22 mouse cellular contexts compared by ENCODE assay signal in genomic region chr4:115850111-115850510, GRCm38 (mm10). TPM values are rescaled to one million over a fixed set of nuclear protein-coding genes. Genes with fewer than 3 reads are reported as not detected.
DNase-seq lines count a peak whose midpoint lies in the region; ATAC-seq and TF ChIP-seq lines count a peak whose summit lies in the region.
"Had no signal": no experiment of that assay in that cellular context is flagged by ENCODE, and none has a peak within 500 bp of the region (broad histone marks: within the 10 kb centered on the region; RNA-seq: fewer than 3 reads in every experiment).

No protein-coding gene starts in this region.

- no peak overlapping the region for H3K9ac ChIP-seq in heart, embryonic 13.5 days
- H3K9ac ChIP-seq in liver, embryonic 13.5 days = peak overlapping the region; percentile 65
- no peak overlapping the region for H3K9ac ChIP-seq in stomach, embryonic 14.5 days (replicated peaks; ENCODE audit: low read depth, low read length)
- no peak overlapping the region for H3K9ac ChIP-seq in forebrain, embryonic 16.5 days (replicated peaks; ENCODE audit: low read depth, low read length)
- H3K9ac ChIP-seq: forebrain, postnatal 0 days; lung, embryonic 14.5 days had no signal

- H3K27ac ChIP-seq in heart, embryonic 13.5 days (replicated peaks) = 0 out of 2 replicates have a peak overlapping the region, but pooled peaks have one; percentile 55
- peak overlapping the region; percentile 47; the same call in 1 of the 2 replicates for H3K27ac ChIP-seq in bone marrow, adult 2 months (ENCODE audit: control insufficient read depth, insufficient read depth, low read depth, low read length, poor library complexity)
- peak overlapping the region; percentile 97 for H3K27ac ChIP-seq in liver, embryonic 13.5 days
- 0 out of 2 replicates have a peak overlapping the region, but pooled peaks have one; percentile 21 for H3K27ac ChIP-seq in stomach, embryonic 14.5 days (ENCODE audit: low read length)
- no peak overlapping the region for H3K27ac ChIP-seq in forebrain, embryonic 16.5 days (ENCODE audit: low read length)
- H3K27ac ChIP-seq: gastrocnemius, adult 2 months had no signal

- peaks cover 43% of the 10 kb centered on the region for H3K36me3 ChIP-seq in heart, embryonic 13.5 days
- peaks cover 64% of the 10 kb centered on the region for H3K36me3 ChIP-seq in liver, embryonic 13.5 days
- H3K36me3 ChIP-seq in stomach, embryonic 14.5 days (ENCODE audit: control insufficient read depth, insufficient read depth, low read length) = peaks cover 12% of the 10 kb centered on the region
- no peaks in the 10 kb centered on the region for H3K36me3 ChIP-seq in forebrain, embryonic 16.5 days (ENCODE audit: control insufficient read depth, insufficient read depth)

- H3K27me3 ChIP-seq in heart, embryonic 13.5 days (replicated peaks) = no peaks in the 10 kb centered on the region
- H3K27me3 ChIP-seq in liver, embryonic 13.5 days = no peaks in the 10 kb centered on the region
- no peaks in the 10 kb centered on the region for H3K27me3 ChIP-seq in stomach, embryonic 14.5 days (ENCODE audit: control insufficient read depth, insufficient read depth, low read length)
- H3K27me3 ChIP-seq in forebrain, embryonic 16.5 days (replicated peaks; ENCODE audit: control insufficient read depth, insufficient read depth, low read length) = no peaks in the 10 kb centered on the region

- TF ChIP-seq CTCF in bone marrow, adult 2 months (IDR thresholded peaks at IDR 0.05; ENCODE audit: control insufficient read depth, insufficient read depth, low read length) = no peak

- no peaks in the 10 kb centered on the region for H3K9me3 ChIP-seq in heart, embryonic 13.5 days
- H3K9me3 ChIP-seq in liver, embryonic 13.5 days (replicated peaks) = no peaks in the 10 kb centered on the region
- H3K9me3 ChIP-seq in stomach, embryonic 14.5 days (ENCODE audit: control insufficient read depth, low read depth, low read length) = no peaks in the 10 kb centered on the region
- H3K9me3 ChIP-seq in forebrain, embryonic 16.5 days (ENCODE audit: control insufficient read depth, low read length) = no peaks in the 10 kb centered on the region

- intact Hi-C loops in heart, postnatal 36 days (cut with DNase I) = no loop called here

- no peak overlapping the region for H3K4me2 ChIP-seq in heart, embryonic 13.5 days
- H3K4me2 ChIP-seq in liver, embryonic 13.5 days = peak overlapping the region; percentile 68
- H3K4me2 ChIP-seq in stomach, embryonic 14.5 days (replicated peaks; ENCODE audit: low read depth, low read length) = no peak overlapping the region
- no peak overlapping the region for H3K4me2 ChIP-seq in forebrain, embryonic 16.5 days (ENCODE audit: low read length)
- H3K4me2 ChIP-seq: lung, embryonic 14.5 days had no signal

- DNase-seq in heart, postnatal 36 days = no peak
- DNase-seq in liver, embryonic 13.5 days = peak; percentile 50
- DNase-seq in left cerebral cortex, adult 8-10 months (ENCODE audit: low spot score in 2 of 2) = no peak
- no peak for DNase-seq in layer of hippocampus, adult 8-10 months (ENCODE audit: low spot score in 2 of 2)
- DNase-seq: adrenal gland, adult 8-10 months; cerebellum, adult 2 months; forebrain, postnatal 0 days; gastrocnemius, adult 2 months; heart, adult 18-20 months; heart, postnatal 10 days; kidney, adult 8-10 months; kidney, postnatal 4 days; layer of hippocampus, postnatal 36 days; left cerebral cortex, postnatal 4 days; lung, embryonic 14.5 days; midbrain, embryonic 14.5 days had no signal

- H3K4me3 ChIP-seq in heart, embryonic 13.5 days = no peak overlapping the region
- no peak overlapping the region for H3K4me3 ChIP-seq in bone marrow, adult 2 months (replicated peaks; ENCODE audit: control insufficient read depth, low read depth, low read length)
- H3K4me3 ChIP-seq in liver, embryonic 13.5 days (replicated peaks) = peak overlapping the region; percentile 33
- no peak overlapping the region for H3K4me3 ChIP-seq in stomach, embryonic 14.5 days (ENCODE audit: low read depth, low read length)
- no peak overlapping the region for H3K4me3 ChIP-seq in forebrain, embryonic 16.5 days (replicated peaks; ENCODE audit: low read length)
- H3K4me3 ChIP-seq: gastrocnemius, adult 2 months had no signal

- no peak for TF ChIP-seq POLR2A in bone marrow, adult 2 months (IDR thresholded peaks at IDR 0.05; ENCODE audit: borderline replicate concordance, control insufficient read depth, low read depth, low read length)

- peaks cover 61% of the 10 kb centered on the region for H3K4me1 ChIP-seq in heart, embryonic 13.5 days
- peaks cover 17% of the 10 kb centered on the region for H3K4me1 ChIP-seq in bone marrow, adult 2 months (ENCODE audit: control insufficient read depth, insufficient read depth, low read length)
- H3K4me1 ChIP-seq in liver, embryonic 13.5 days (replicated peaks) = peaks cover 89% of the 10 kb centered on the region
- no peaks in the 10 kb centered on the region for H3K4me1 ChIP-seq in stomach, embryonic 14.5 days (ENCODE audit: control insufficient read depth, insufficient read depth, low read length)
- H3K4me1 ChIP-seq in forebrain, embryonic 16.5 days (replicated peaks; ENCODE audit: control insufficient read depth, insufficient read depth, low read length) = peaks cover 10% of the 10 kb centered on the region

- 66% methylated on average over 2 of the region's 2 CpGs for WGBS in heart, embryonic 13.5 days
- WGBS in bone marrow, adult 2 months = 77% methylated on average over 2 of the region's 2 CpGs
- 47% methylated on average over 2 of the region's 2 CpGs for WGBS in liver, embryonic 13.5 days (ENCODE audit: insufficient replicate concordance)
- 71% methylated on average over 2 of the region's 2 CpGs for WGBS in stomach, embryonic 14.5 days
- 76% methylated on average over 2 of the region's 2 CpGs for WGBS in forebrain, embryonic 16.5 days

- no peak for ATAC-seq in heart, embryonic 13.5 days (ENCODE audit: extremely low read depth, insufficient number of reproducible peaks, low FRiP score, low TSS enrichment)
- peak; percentile 35 for ATAC-seq in liver, embryonic 13.5 days (ENCODE audit: low read depth)
- no peak for ATAC-seq in stomach, embryonic 14.5 days (ENCODE audit: insufficient number of reproducible peaks, insufficient read depth, low FRiP score, low read depth)
- no peak for ATAC-seq in forebrain, embryonic 16.5 days
- ATAC-seq: forebrain, postnatal 0 days; hindbrain, embryonic 16.5 days had no signal

RNA-seq across cellular contexts. Expression of gene Mknk1, which starts 11.1 kb away (rescaled TPM):
- 18.2 and 18.6 TPM in 2 replicates for polyA plus RNA-seq in heart, embryonic 13.5 days (2015; fragmentation: Nextera tagmentation; extraction: Ambion mirVana)
- 10 to 100 TPM; 22.8 to 23.8 TPM for total RNA-seq in heart, postnatal 36 days (2021)
- polyA plus RNA-seq in bone marrow, adult 2 months (2011; ENCODE audit: insufficient read depth, insufficient read length, low replicate concordance, missing spikeins) = 23.7 and 48.7 TPM in 2 replicates
- 32.1 and 40.2 TPM in 2 replicates for polyA plus RNA-seq in liver, embryonic 13.5 days (2015; fragmentation: Nextera tagmentation; extraction: Ambion mirVana)
- 23.1 and 30.7 TPM in 2 replicates for polyA plus RNA-seq in stomach, embryonic 14.5 days (2014; fragmentation: Nextera tagmentation; extraction: Ambion mirVana)
- polyA plus RNA-seq in forebrain, embryonic 16.5 days (2015; fragmentation: Nextera tagmentation; extraction: Ambion mirVana) = 25.4 and 27.9 TPM in 2 replicates
- total RNA-seq in left cerebral cortex, adult 8-10 months (2022) = 10 to 100 TPM; 34.9 to 45.5 (median 39.6) TPM
- 10 to 100 TPM; 47.2 to 70.6 (median 53.7) TPM for total RNA-seq in layer of hippocampus, adult 8-10 months (2022)

RNA-seq across cellular contexts. Expression of gene Mob3c, which starts 22.2 kb away (rescaled TPM):
- 6.4 and 7.6 TPM in 2 replicates for polyA plus RNA-seq in heart, embryonic 13.5 days (2015; fragmentation: Nextera tagmentation; extraction: Ambion mirVana)
- 1 to 10 TPM; 4.7 to 5.4 TPM for total RNA-seq in heart, postnatal 36 days (2021)
- 14.9 and 26.1 TPM in 2 replicates for polyA plus RNA-seq in bone marrow, adult 2 months (2011; ENCODE audit: insufficient read depth, insufficient read length, low replicate concordance, missing spikeins)
- 6.7 TPM in 2 replicates for polyA plus RNA-seq in liver, embryonic 13.5 days (2015; fragmentation: Nextera tagmentation; extraction: Ambion mirVana)
- polyA plus RNA-seq in stomach, embryonic 14.5 days (2014; fragmentation: Nextera tagmentation; extraction: Ambion mirVana) = 12.1 and 12.8 TPM in 2 replicates
- 4.6 and 6.0 TPM in 2 replicates for polyA plus RNA-seq in forebrain, embryonic 16.5 days (2015; fragmentation: Nextera tagmentation; extraction: Ambion mirVana)
- 1 to 10 TPM; 5.0 to 7.3 (median 6.1) TPM for total RNA-seq in left cerebral cortex, adult 8-10 months (2022)
- total RNA-seq in layer of hippocampus, adult 8-10 months (2022) = 10 to 100 TPM in 1 of 4 experiments, 1 to 10 TPM in 3; 4.5 to 10.2 (median 7.1) TPM

RNA-seq across cellular contexts. Expression of gene Kncn, which starts 34.1 kb away (rescaled TPM):
- polyA plus RNA-seq in heart, embryonic 13.5 days (2015; fragmentation: Nextera tagmentation; extraction: Ambion mirVana) = not detected in 2 replicates
- not detected for total RNA-seq in heart, postnatal 36 days (2021)
- 1.2 TPM in 1 of 2 replicates, not detected in the other for polyA plus RNA-seq in bone marrow, adult 2 months (2011; ENCODE audit: insufficient read depth, insufficient read length, low replicate concordance, missing spikeins)
- polyA plus RNA-seq in liver, embryonic 13.5 days (2015; fragmentation: Nextera tagmentation; extraction: Ambion mirVana) = not detected in 2 replicates
- not detected in 2 replicates for polyA plus RNA-seq in stomach, embryonic 14.5 days (2014; fragmentation: Nextera tagmentation; extraction: Ambion mirVana)
- polyA plus RNA-seq in forebrain, embryonic 16.5 days (2015; fragmentation: Nextera tagmentation; extraction: Ambion mirVana) = 0.18 TPM in 1 of 2 replicates, not detected in the other
- under 1 TPM in 3 of 4 experiments, not detected in 1; 0.21 to 0.53 (median 0.35) TPM for total RNA-seq in left cerebral cortex, adult 8-10 months (2022)
- under 1 TPM in 3 of 4 experiments, not detected in 1; 0.39 to 0.53 (median 0.41) TPM for total RNA-seq in layer of hippocampus, adult 8-10 months (2022)
- total RNA-seq: adrenal gland, adult 8-10 months; gastrocnemius, adult 2 months; heart, adult 18-20 months; heart, postnatal 10 days had no signal
- polyA plus RNA-seq: lung, embryonic 14.5 days had no signal

RNA-seq across cellular contexts. Expression of gene 6430628N08Rik, which starts 40.4 kb away (rescaled TPM):
- not detected in 2 replicates for polyA plus RNA-seq in heart, embryonic 13.5 days (2015; fragmentation: Nextera tagmentation; extraction: Ambion mirVana)
- not detected for total RNA-seq in heart, postnatal 36 days (2021)
- polyA plus RNA-seq in bone marrow, adult 2 months (2011; ENCODE audit: insufficient read depth, insufficient read length, low replicate concordance, missing spikeins) = not detected in 2 replicates
- not detected in 2 replicates for polyA plus RNA-seq in liver, embryonic 13.5 days (2015; fragmentation: Nextera tagmentation; extraction: Ambion mirVana)
- not detected in 2 replicates for polyA plus RNA-seq in stomach, embryonic 14.5 days (2014; fragmentation: Nextera tagmentation; extraction: Ambion mirVana)
- polyA plus RNA-seq in forebrain, embryonic 16.5 days (2015; fragmentation: Nextera tagmentation; extraction: Ambion mirVana) = 0.15 and 0.47 TPM in 2 replicates
- total RNA-seq in left cerebral cortex, adult 8-10 months (2022) = under 1 TPM; 0.38 to 0.56 (median 0.54) TPM
- under 1 TPM in 2 of 4 experiments, not detected in 2; 0.20 to 0.28 TPM for total RNA-seq in layer of hippocampus, adult 8-10 months (2022)
- total RNA-seq: adrenal gland, adult 8-10 months; gastrocnemius, adult 2 months; heart, adult 18-20 months; heart, postnatal 10 days; layer of hippocampus, postnatal 36 days had no signal
- polyA plus RNA-seq: cortical plate, adult 2 months; lung, embryonic 14.5 days; midbrain, embryonic 14.5 days had no signal
